Mouse (Mus musculus) stomach, postnatal 0 days (tissue): ENCODE measurements around the gene Cyb561d1.

Experiments
- CTCF ChIP-seq: IDR thresholded peaks from 2 replicates; pipeline ENCODE4 v1.5.1; 2016; ENCODE audit warnings: antibody characterized with exemption, low read depth, mild to moderate bottlenecking, moderate library complexity
- EP300 ChIP-seq: optimal IDR thresholded peaks from 2 replicates; pipeline ENCODE3; 2016; ENCODE audit warnings: antibody characterized with exemption

- TF ChIP-seq EP300 (no peak), CTCF (no peak)
These were observed 26.1 kb downstream of the Cyb561d1 start for GRCm38 (mm10) chr3:108174672-108175531.
